Mouse (Mus musculus) frontal cortex, postnatal 10 days (tissue): ENCODE measurements at regions not wholly inside any gene's neighbourhood (a gene's known extent, or its start where the extent isn't known, plus 50 kb on each side); places are given as distances from the start of the nearest gene placed in this dataset.

Source experiments
- DNase-seq, 2 experiments: peaks; one replicate each; pipeline ENCODE4 v3.0.0; 2022; ENCODE audit warnings: low spot score in 2 of 2, mixed read lengths in 1 of 2

GRCm38 (mm10) chr4:91596619-91597018 lies 196.0 kb upstream of the Elavl2 start:
- no peak for DNase-seq

- no peak for DNase-seq
These were observed 195.2 kb upstream of the Elavl2 start for GRCm38 (mm10) chr4:91595766-91596165.

DNA sequence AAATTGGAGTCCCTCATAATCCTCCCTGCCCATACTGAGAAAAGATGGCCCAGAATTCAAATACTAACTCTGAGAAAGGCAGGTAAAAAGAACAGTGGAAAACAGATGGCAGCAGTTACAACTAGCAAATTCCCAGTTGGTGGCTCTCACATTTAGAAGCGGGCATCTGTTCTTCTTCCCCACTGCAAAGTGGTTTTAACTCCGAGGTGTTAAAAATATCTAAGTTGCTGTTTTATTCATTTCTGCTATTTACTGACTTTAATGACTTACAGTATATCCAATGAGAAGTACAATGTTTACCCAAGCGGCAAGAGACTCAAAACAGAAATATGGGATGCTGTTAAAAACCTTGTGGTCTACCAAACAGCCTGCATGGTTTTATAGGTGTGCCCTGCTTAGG lies 189.2 kb upstream of the Elavl2 start:
- peak in 1 of 2 experiments; percentile 7 for DNase-seq

DNA sequence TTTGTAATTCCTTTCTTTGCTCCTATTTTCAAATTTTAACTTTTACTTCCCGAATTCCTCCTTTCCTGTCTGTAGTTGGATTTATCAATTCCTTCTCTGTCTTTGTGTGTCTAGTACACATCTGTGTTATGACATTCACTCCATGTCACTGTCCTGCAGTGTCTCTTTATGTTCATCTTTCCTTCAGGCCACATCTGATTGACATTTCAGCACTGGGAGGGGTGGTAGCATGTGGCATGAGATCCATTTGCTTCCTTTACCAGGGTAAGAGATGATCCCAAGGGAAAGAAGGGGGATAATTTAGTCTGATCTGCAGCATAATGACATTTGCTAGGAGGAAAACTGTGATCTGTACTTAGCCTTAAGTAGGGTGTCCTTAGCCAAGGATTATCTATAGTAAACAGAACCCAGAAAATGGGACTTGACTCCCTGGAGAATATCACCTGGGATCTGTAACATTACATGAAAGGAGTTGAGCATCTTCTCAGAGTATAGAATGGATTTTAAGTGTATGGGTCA lies 187.0 kb upstream of the Elavl2 start:
- no peak for DNase-seq

- no peak for DNase-seq
These were observed 182.4 kb upstream of the Elavl2 start for GRCm38 (mm10) chr4:91583035-91583434.

- no peak for DNase-seq
These were observed 156.9 kb upstream of the Elavl2 start for GRCm38 (mm10) chr4:91557452-91557851.

GRCm38 (mm10) chr4:91556959-91557358 lies 156.4 kb upstream of the Elavl2 start:
- no peak for DNase-seq

DNA sequence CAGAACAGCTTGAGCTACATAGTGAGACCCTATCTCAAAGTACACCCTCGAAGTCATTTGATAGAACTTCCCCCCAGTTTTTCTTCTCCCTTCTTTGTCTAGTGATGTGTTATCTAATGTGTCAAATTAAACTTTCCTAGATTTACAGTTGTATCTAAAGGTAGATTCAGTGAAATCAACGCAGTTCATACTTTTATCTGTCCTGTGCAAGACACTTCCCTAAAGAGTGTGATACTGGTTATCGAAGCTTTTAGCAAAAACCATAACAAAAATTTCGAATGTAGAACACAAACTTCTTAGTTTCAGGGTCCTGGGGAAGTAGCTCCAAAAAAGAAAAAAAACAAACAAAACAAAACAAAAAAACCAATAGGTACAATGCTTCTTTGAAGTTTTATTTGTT lies 123.8 kb upstream of the Elavl2 start:
- no peak for DNase-seq

DNA sequence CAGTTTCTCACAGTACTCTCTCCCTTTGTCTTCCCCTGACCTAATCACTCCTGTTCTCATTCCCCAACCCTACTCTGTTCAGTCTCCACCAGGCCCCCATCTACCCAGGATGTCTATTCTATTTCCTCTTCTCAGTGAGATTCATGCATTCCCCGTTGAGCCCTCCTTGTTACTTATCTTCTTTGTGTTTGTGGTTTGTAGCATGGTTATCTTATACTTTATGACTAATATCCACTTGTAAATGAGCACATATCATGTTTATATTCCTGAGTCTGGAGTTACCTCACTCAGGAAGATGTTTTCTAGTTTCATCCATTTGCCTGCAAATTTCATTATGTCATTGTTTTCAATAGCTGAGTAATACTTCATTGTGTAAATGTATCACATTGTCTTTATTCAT lies 111.0 kb upstream of the Elavl2 start:
- no peak for DNase-seq

DNA sequence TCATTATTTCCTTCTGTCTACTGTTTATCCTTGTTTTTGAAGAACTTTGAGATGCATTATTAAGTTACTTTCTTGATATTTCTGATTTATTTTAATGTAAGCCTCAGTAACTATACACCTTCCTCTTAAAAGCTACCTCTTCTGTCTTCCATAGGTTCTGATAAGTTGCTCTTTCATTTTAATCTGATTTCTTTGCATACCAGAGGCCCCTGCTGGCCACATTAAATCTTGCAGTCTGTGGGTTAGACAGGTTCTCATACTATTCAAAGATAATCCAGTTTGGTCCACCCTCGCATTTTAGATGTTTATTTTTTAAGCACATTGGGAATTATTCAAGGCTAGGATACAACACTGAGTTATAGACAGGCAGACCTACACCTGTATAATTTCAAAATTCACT lies 109.4 kb upstream of the Elavl2 start:
- no peak for DNase-seq

DNA sequence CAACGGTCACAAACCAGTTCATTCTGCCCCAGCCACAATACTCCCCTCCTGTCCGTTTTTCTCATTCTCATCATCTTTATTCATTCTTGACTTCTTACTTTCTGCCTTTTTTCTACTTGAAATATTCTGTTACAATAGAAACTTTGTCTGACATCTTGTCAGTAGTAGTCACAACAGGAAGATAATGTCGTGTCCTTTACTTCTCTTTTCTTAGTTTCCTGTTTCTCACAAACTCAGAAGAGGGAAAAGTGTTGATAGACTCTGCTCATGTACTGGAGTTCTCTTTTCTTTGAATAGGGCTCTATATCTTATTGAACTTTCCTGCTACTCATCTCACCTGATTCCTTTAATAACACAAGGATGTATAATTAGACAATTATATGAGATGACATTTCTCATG lies 102.7 kb upstream of the Elavl2 start:
- no peak for DNase-seq

DNA sequence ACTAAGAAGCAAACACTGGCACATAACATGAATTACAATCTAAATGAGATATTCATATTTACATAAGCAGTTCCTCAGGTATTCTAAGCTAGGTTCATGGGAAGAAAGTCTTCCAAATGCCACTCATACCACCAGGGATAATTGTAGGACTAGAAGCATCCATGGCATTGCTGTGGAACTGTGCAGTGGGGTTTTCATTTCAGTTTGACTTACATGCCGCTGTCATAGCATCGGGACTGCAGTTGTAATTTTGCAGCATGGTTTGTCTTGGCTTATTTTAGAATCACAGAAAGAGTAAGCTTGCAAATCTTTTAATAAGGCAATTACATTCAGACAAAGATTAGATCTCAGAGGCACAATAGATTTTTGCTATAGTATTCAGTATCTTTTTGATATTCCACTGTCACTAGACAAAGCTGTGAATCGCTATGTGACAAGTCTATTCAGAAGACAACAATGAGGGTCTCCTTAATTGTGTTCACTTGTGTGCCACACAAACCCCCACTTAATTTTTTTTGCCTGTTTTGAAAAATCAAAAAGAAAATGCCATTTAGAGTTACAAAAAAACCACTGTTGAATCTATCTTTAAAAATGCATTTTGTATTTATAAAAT lies 81.4 kb upstream of the Elavl2 start:
- no peak for DNase-seq
